Mouse (Mus musculus) Patski (cell line): ENCODE data around the gene Rbm8a. TPM values are rescaled to one million over a fixed set of nuclear protein-coding genes. Genes with fewer than 3 reads are reported as not detected.
"Not testable (repeated sequence)": the region's sequence is repeated elsewhere in the genome, so short reads cannot be mapped to it uniquely, and the experiment has no call there.

Experiments used
- ATAC-seq: fragments of 100-300 bp; one replicate; pipeline ENCODE4 v1.8.0; 2021
- CTCF ChIA-PET: fragments of 350-600 bp; sonication (Branson Sonifier 250); formaldehyde crosslinking; loops from one replicate; lab custom pipeline; 2022; ENCODE audit warnings: inconsistent platforms; lab: Charles Lee
- POLR2A ChIA-PET: fragments of 350-600 bp; sonication (Branson Sonifier 250); formaldehyde crosslinking; loops from one replicate; lab custom pipeline; 2022; ENCODE audit warnings: antibody characterized with exemption, inconsistent platforms; lab: Charles Lee
- DNase-seq: peaks from one replicate; pipeline ENCODE4 v3.0.0-alpha.2; 2011; ENCODE audit warnings: low read depth, low spot score
- H3K27me3 ChIP-seq: fragments of 371-371 bp; one replicate; pipeline ENCODE4 v1.5.1; 2021
- CTCF ChIP-seq: fragments of 100-300 bp; IDR thresholded peaks from one replicate; pipeline ENCODE4 v1.5.1; 2021
- in situ Hi-C: fragments of 300-500 bp; cut with MboI; formaldehyde crosslinking; loops from 3 replicates; pipeline ENCODE4 v1.11.1; 2018; ENCODE audit warnings: low pct_unique_long_range_greater_than_20kb, mixed read lengths
- polyA plus RNA-seq: library from polyadenylated mRNA; unstranded; gene quantifications from one replicate; pipeline ENCODE4 v1.2.3, GENCODE M21; 2021

Gene Rbm8a
- polyA plus RNA-seq, 1 experiment from 2014 or later = 104 TPM

- DNase-seq (no peak), ATAC-seq (no peak)
- CTCF ChIA-PET = interaction anchor here (1.1 to 3.5 kb wide), 4 partner anchors 15 to 61 kb away, joined by 3 to 12 read pairs (median 6); partner anchors contain the start of gene Gm16253
- no peaks in the 10 kb centered on the region for H3K27me3 ChIP-seq
- TF ChIP-seq CTCF = no peak
- in situ Hi-C loops = no loop called here
- POLR2A ChIA-PET = interaction anchor here (0.6 to 2.5 kb wide), 4 partner anchors 41 to 45 kb away, joined by 4 to 9 read pairs (median 6); partner anchors contain the start of gene Txnip
These were observed 27.6 kb upstream of the Rbm8a start for GRCm38 (mm10) chr3:96601941-96602703.

GRCm38 (mm10) chr3:96602704-96603084, 27.0 kb upstream of the Rbm8a start:
- no peaks in the 10 kb centered on the region for H3K27me3 ChIP-seq
- DNase-seq (no peak), ATAC-seq (no peak)
- POLR2A ChIA-PET = interaction anchor here (1.7 kb wide), 1 partner anchor 45 kb away, joined by 5 read pairs; the partner anchor contains the start of gene Txnip
- TF ChIP-seq CTCF = no peak
- in situ Hi-C loops = no loop called here
- CTCF ChIA-PET = interaction anchor here (0.9 to 3.5 kb wide), 5 partner anchors 7 to 61 kb away, joined by 3 to 12 read pairs (median 3); partner anchors contain the start of gene Polr3gl

GRCm38 (mm10) chr3:96603311-96603710, 26.4 kb upstream of the Rbm8a start:
- in situ Hi-C loops = no loop called here
- TF ChIP-seq CTCF = no peak
- no peaks in the 10 kb centered on the region for H3K27me3 ChIP-seq
- CTCF ChIA-PET = interaction anchor here (0.9 to 3.5 kb wide), 10 partner anchors 8 to 100 kb away, joined by 3 to 27 read pairs (median 3); partner anchors contain the start of genes Polr3gl and Rbm8a
- ATAC-seq = no peak
- POLR2A ChIA-PET = interaction anchor here (0.6 to 1.7 kb wide), 7 partner anchors 14 to 48 kb away, joined by 3 to 5 read pairs (median 3); partner anchors contain the start of gene Txnip
- no peak for DNase-seq

GRCm38 (mm10) chr3:96606007-96606406, 23.7 kb upstream of the Rbm8a start:
- ATAC-seq, H3K27me3 ChIP-seq, POLR2A ChIA-PET, DNase-seq, in situ Hi-C loops: not testable (repeated sequence)
- CTCF ChIA-PET = interaction anchor here (1.3 kb wide), 1 partner anchor 58 kb away, joined by 3 read pairs; no protein-coding TSS in a partner anchor

- DNase-seq (no peak), ATAC-seq (no peak)
- in situ Hi-C loops = no loop called here
- H3K27me3 ChIP-seq = no peaks in the 10 kb centered on the region
- no peak for TF ChIP-seq CTCF
- POLR2A ChIA-PET = interaction anchor here (1.7 kb wide), 1 partner anchor 10 kb away, joined by 5 read pairs; no protein-coding TSS in a partner anchor
- CTCF ChIA-PET = interaction anchor here (1.0 to 1.3 kb wide), 2 partner anchors 10 to 12 kb away, joined by 3 to 7 read pairs; no protein-coding TSS in a partner anchor
These were observed 23.1 kb upstream of the Rbm8a start for GRCm38 (mm10) chr3:96606618-96607017.

GRCm38 (mm10) chr3:96617941-96618340, 11.8 kb upstream of the Rbm8a start:
- no peaks in the 10 kb centered on the region for H3K27me3 ChIP-seq
- in situ Hi-C loops = no loop called here
- no peak for TF ChIP-seq CTCF
- POLR2A ChIA-PET = interaction anchor here (0.5 to 2.0 kb wide), 4 partner anchors 11 to 28 kb away, joined by 4 to 7 read pairs (median 4); partner anchors contain the start of genes Polr3gl and Rbm8a
- CTCF ChIA-PET = interaction anchor here (0.8 to 5.3 kb wide), 5 partner anchors 11 to 43 kb away, joined by 3 to 27 read pairs (median 5); partner anchors contain the start of genes Polr3gl and Rbm8a
- DNase-seq (no peak), ATAC-seq (no peak)

- CTCF ChIA-PET = interaction anchor here (2.7 kb wide), 1 partner anchor 8 kb away, joined by 9 read pairs; no protein-coding TSS in a partner anchor
- DNase-seq = no peak
- POLR2A ChIA-PET = no interaction called here
- TF ChIP-seq CTCF = no peak
- no peak for ATAC-seq
- in situ Hi-C loops = no loop called here
- H3K27me3 ChIP-seq = no peaks in the 10 kb centered on the region
These were observed 6.5 kb upstream of the Rbm8a start for GRCm38 (mm10) chr3:96623201-96623600.

- ChIA-PET POLR2A (interaction anchor here (0.7 kb wide), 1 partner anchor 67 kb away, joined by 7 read pairs; no protein-coding TSS in a partner anchor), CTCF (interaction anchor here (2.6 to 3.1 kb wide), 2 partner anchors 12 to 52 kb away, joined by 9 to 10 read pairs; partner anchors contain the start of gene Itga10)
- in situ Hi-C loops = no loop called here
- H3K27me3 ChIP-seq = no peaks in the 10 kb centered on the region
- DNase-seq (no peak), ATAC-seq (no peak)
- TF ChIP-seq CTCF = no peak
These were observed 2.3 kb downstream of the Rbm8a start for GRCm38 (mm10) chr3:96632058-96632457.

GRCm38 (mm10) chr3:96634015-96634414, 4.3 kb downstream of the Rbm8a start:
- H3K27me3 ChIP-seq = no peaks in the 10 kb centered on the region
- DNase-seq (no peak), ATAC-seq (no peak)
- in situ Hi-C loops = no loop called here
- ChIA-PET CTCF (interaction anchor here (1.0 to 3.1 kb wide), 5 partner anchors 10 to 54 kb away, joined by 3 to 10 read pairs (median 5); partner anchors contain the start of genes Itga10 and Polr3gl), POLR2A (no interaction called here)
- no peak for TF ChIP-seq CTCF
